Mouse (Mus musculus) telencephalon, adult 2 months (tissue): ENCODE measurements at regions not wholly inside any gene's neighbourhood (a gene's known extent, or its start where the extent isn't known, plus 50 kb on each side); places are given as distances from the start of the nearest gene placed in this dataset.

Source experiments
- DNase-seq: peaks from one replicate; pipeline ENCODE4 v3.0.0-alpha.2; 2011; ENCODE audit warnings: low read depth, low spot score

- DNase-seq = no peak
Measured at GRCm38 (mm10) chr6:51009526-51010340, 355.5 kb upstream of the Npvf start.

- no peak for DNase-seq
Measured at GRCm38 (mm10) chr6:51010536-51010935, 356.3 kb upstream of the Npvf start.

DNA sequence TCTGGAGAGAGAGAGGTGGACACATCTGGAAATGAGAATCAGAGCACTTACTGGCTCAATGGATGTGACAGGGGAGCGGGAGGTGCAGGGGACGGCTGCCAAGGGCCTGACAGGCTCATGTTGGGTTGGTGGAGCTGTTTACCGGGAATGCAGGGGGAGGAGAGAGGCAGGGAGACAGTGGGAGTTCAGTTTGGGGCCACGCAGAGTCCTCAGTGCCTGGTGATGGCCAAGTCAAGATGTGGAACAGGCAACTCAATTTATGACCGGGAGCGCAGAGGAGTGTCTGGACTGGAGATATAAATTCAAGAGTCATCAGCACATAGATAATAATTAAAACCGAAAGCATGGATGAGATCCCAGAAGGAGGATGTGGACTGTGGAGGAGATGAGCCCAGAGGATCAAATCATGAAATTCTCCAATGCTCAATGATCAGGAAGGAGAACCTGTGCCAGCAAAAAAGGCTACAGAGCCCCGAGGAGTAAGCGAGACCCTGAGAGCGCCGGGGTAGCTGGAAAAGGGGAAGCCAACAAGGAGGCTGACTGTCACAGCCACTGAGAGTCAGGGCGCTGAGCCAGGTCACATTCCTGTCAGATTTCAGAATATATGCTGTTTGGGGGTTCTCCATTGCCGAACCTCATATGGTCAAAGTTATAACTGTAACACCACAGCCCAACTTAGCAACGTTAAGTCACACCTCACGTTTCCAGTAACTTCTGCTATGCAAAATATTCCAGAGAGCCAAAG, 358.0 kb upstream of the Npvf start:
- no peak for DNase-seq

DNA sequence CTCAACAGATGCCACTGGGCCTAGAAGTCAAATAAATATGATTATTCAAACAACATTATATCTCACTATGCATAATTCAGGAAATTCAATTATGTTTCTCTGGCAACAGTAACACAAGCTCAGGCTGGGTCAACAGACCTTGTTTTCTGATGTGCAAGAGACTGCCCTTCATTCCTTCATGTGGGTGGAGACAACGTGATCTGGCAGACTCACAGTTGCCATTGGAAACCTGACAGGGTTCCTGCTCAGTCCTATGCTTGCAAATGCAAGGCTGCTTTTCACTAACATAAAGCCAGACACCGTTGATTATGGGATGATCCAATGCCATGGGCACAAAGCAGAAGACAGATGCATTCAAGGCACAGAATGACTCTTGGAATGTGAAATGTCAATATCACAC, 361.5 kb upstream of the Npvf start:
- DNase-seq = peak; percentile 41

DNA sequence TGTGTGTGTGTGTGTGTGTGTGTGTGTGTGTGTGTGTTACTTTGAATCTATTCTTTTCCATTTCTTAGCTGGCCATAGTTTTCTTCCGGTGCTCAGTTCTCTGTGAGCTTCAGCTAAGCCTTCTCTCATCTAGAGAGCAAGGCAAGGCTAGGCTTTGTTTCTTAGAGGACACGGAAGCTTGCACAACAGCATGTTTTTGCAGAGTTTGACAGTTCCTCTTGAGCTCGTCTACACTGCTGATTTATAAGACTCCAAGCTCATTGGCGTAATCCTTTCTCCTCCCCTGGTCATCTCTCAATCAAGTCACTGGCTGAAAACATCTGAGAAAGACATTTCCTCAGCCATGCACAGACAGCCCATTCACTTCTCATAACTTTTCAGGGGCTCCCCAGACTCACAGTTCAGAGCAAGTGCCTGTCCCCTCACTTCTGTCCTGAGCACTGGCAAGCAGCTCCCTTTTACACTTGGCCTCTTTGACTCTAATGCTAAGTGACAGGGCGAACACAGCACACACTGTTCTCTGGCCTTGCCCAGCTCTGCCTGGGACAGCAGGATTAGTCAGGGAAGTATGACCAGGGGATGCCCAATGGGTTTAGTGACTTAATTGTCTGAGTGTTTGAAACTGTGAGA, 362.3 kb upstream of the Npvf start:
- DNase-seq = no peak

DNA sequence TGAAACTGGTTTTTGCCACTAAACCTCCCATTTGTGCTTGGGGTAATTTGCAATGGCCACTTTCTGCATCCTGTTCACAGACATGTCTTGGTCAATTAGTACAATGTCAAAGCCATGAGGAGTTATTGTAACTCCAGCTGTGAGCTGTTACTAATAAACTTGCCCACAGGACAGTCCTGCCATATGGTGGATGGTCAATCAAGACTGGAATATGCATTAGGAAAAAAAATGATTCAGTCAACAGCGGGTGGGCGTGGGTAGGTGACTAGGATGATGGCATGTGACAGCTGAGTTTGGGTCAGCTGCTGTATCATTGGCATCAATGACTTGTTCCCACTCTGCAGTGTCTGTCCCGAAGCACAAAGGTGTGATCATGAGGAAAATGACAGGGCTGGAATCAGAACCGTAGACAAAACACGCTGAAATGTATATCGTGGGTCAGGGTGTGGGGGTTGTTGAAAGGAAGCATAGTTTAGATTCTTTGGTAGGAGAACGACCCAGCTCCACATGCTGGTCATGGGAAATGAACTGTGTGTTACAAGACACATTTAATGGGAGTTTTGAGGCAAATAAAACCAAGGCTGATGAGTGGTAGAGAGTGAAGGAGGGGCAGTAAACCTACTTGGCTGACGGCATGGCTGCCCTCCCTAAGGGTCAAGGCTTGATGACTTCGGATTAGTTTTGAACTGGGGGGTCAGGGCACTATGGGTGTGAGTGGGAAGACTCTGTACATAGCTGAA, 363.2 kb upstream of the Npvf start:
- DNase-seq = no peak

- no peak for DNase-seq
Measured at GRCm38 (mm10) chr6:51021206-51021605, 367.0 kb upstream of the Npvf start.

GRCm38 (mm10) chr6:51023361-51023760, 369.1 kb upstream of the Npvf start:
- no peak for DNase-seq

DNA sequence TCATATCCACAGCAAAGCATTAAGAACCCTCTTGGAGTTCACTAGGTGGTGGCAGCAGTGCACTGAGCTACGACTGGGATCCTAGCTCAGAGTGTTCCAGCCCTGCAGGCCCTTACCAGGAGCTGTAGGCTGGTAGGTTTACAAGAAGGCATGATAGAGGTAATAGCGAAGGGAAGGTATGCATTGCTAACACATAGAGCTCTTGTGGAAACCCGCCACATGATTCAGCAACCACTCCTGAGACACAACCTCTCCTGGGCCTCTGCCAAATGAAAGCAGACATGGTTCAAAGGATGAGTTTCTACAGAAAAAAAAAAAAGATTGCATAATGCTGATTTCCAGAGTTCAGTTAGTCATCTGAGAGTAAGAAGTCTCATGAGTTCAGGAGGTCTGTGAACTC, 370.5 kb upstream of the Npvf start:
- DNase-seq = no peak

DNA sequence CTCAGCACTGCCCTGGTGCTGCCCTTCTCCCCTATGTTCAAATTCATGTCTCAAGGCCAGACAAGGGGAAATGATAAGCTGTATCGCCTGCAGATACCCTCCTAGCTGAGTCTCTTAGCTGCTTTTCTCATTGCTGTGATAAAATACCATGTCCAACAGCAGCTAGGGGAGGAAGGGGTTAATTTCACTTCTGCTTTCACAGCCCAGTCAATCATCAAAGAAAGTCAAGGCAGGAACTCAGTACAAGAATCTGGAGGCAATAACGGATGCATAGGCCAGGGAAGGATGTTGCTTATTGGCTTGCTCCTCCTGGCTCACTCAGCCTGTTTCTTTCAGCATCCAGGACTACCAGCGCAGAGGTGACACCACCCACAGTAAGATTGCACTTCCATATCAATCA, 371.2 kb upstream of the Npvf start:
- no peak for DNase-seq

GRCm38 (mm10) chr6:51027296-51027695, 373.1 kb upstream of the Npvf start:
- DNase-seq = no peak

- no peak for DNase-seq
Measured at GRCm38 (mm10) chr6:51029516-51029915, 375.3 kb upstream of the Npvf start.

DNA sequence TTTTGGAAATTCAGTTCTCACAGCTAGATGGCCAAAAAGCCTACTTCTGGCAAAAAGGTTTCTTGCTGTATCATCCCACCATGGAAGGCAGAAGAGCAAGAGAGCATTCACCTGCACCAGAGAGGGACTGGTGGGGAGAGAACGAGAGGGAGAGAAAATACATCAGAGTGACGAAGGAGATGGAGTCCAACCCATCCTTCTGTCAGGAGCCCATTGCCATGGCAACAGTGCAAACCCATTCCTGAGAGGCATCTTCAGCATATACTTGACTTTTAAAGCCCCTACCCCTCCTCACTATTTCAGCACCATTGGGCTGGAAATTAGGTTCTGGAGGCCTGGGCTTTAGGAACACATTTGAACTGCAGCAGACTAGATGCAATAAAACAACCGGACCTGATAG, 375.7 kb upstream of the Npvf start:
- DNase-seq = no peak

DNA sequence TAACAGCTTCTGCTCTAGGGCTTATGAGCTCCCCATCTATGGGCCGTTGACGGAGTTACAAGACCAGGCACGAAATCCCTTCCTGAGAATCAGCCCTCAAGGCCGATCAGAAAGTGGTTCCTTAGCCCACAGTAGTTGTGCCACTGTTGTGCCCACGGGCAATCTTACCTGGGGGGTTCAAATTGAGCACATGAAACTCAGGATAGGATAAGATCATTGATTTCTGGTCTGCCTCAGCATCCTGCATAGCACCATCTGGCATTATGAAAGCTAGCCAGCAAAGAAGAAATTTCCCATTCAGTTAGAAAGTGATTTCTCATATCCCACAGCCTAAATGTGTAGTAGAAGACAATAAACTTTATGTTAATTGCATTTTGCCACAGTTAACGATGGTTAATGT, 379.6 kb upstream of the Npvf start:
- no peak for DNase-seq

GRCm38 (mm10) chr6:51036074-51036473, 381.8 kb upstream of the Npvf start:
- DNase-seq = no peak

- no peak for DNase-seq
Measured at GRCm38 (mm10) chr6:51036553-51036952, 382.3 kb upstream of the Npvf start.

GRCm38 (mm10) chr6:51036956-51037355, 382.7 kb upstream of the Npvf start:
- no peak for DNase-seq

- no peak for DNase-seq
Measured at GRCm38 (mm10) chr6:51039486-51040180, 385.4 kb upstream of the Npvf start.

DNA sequence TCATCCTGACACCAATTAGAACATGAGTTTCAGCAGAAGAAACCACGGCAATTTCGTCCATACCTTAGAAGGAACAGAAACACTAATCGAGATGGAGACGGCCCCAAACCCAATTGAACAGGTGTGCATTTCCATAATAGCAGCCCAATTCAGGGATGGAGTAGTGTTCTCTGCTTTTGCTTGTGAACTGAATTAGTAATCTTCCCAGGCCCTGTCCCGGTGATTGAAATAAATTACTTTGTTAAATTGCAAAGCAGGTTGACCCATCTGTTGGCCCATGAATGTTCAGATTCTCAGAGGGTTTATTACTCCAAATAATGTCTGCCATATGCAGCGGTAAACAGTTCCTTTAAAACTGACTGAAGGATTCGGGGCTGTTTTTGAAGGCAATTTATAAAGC, 388.5 kb upstream of the Nfe2l3 start:
- DNase-seq = no peak

DNA sequence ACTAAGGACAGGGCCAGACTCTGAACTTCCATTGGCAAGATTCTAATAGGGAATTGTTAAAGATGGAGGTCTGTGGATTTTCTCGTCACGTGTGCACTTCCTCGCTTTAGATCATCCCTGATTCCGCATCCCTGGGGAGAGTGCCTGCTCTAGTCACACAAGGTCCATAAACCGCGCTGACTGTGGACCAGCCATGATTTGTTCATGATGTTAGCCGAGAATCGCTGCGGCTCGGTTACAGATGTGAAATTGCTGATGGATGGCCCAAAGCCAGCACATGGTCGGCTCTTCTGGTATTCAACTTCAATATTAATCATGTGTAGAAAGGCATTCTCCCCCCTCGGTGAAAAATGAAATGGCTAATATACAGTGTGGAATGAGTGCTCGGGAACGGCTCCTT, 387.6 kb upstream of the Nfe2l3 start:
- no peak for DNase-seq

- no peak for DNase-seq
Measured at GRCm38 (mm10) chr6:51052451-51052921, 380.0 kb upstream of the Nfe2l3 start.
